Mouse (Mus musculus) ovary, postnatal 10 days (tissue): ENCODE measurements around the gene Mei1.

ENCODE experiments used
- DNase-seq: peaks from one replicate; pipeline ENCODE4 v3.0.0; 2022; ENCODE audit warnings: low spot score

Mei1 gene

GRCm38 (mm10) chr15:82069898-82070297, at the start of gene Mei1:
Gene Mei1 (plus strand): TSS chr15:82069996.
- no peak for DNase-seq

- no peak for DNase-seq
Observed at GRCm38 (mm10) chr15:82022535-82023088, 47.2 kb upstream of the Mei1 start.

GRCm38 (mm10) chr15:82023965-82024635, 45.7 kb upstream of the Mei1 start:
- no peak for DNase-seq

- no peak for DNase-seq
Observed at GRCm38 (mm10) chr15:82027276-82027675, 42.5 kb upstream of the Mei1 start.

GRCm38 (mm10) chr15:82027726-82028125, 42.1 kb upstream of the Mei1 start:
- DNase-seq = no peak

GRCm38 (mm10) chr15:82032386-82032785, 37.4 kb upstream of the Mei1 start:
- DNase-seq = no peak

GRCm38 (mm10) chr15:82033762-82034161, 36.0 kb upstream of the Mei1 start, which contains the start of gene Desi1:
Gene Desi1 (minus strand): TSS chr15:82033862.
- no peak for DNase-seq

- DNase-seq = no peak
Observed at GRCm38 (mm10) chr15:82035904-82036689, 33.7 kb upstream of the Mei1 start.

- no peak for DNase-seq
Observed at GRCm38 (mm10) chr15:82040650-82041049, 29.1 kb upstream of the Mei1 start.

- no peak for DNase-seq
Observed at GRCm38 (mm10) chr15:82044166-82044784, 25.5 kb upstream of the Mei1 start.

- no peak for DNase-seq
Observed at GRCm38 (mm10) chr15:82046246-82046891, 23.4 kb upstream of the Mei1 start.

GRCm38 (mm10) chr15:82047080-82047883, 22.5 kb upstream of the Mei1 start, which contains the start of gene Snu13:
Gene Snu13 (minus strand): TSS chr15:82047598.
- DNase-seq = peak; percentile 70

GRCm38 (mm10) chr15:82052544-82052943, 17.3 kb upstream of the Mei1 start:
- no peak for DNase-seq

GRCm38 (mm10) chr15:82058719-82059201, 11.0 kb upstream of the Mei1 start, which contains the start of gene 4930407I10Rik:
Gene 4930407I10Rik (plus strand): TSS chr15:82059151.
- DNase-seq = no peak

GRCm38 (mm10) chr15:82063909-82064308, 5.9 kb upstream of the Mei1 start:
- DNase-seq = no peak

- DNase-seq = peak; percentile 43
Observed at GRCm38 (mm10) chr15:82065511-82065910, 4.3 kb upstream of the Mei1 start.

- no peak for DNase-seq
Observed at GRCm38 (mm10) chr15:82071816-82072469, 2.1 kb downstream of the Mei1 start.

GRCm38 (mm10) chr15:82073490-82073889, 3.7 kb downstream of the Mei1 start:
- no peak for DNase-seq

GRCm38 (mm10) chr15:82079883-82080282, 10.1 kb downstream of the Mei1 start:
- no peak for DNase-seq

GRCm38 (mm10) chr15:82081161-82081560, 11.4 kb downstream of the Mei1 start:
- no peak for DNase-seq
